ENCODE assay signal across 15 mouse cellular contexts in the genomic region with DNA sequence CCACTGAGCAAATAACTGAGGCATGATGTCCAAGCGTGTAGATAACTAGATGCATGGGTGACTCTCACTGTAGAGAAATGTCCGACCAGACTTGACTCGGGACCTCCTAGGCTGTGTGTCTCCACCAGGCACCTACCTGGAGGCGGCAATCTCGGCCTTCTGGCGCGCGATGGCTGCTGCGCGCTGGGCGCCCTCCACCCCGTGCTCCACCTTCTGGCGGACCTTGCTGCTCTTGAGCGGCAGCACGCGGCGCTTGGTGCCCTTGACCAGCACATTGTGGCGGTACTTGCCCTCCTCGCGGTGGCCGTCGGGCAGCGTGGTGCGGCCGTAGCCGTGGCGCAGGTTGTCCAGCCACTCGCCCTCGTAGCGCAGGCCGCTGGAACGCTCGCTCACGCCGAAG. TPM values are rescaled to one million over a fixed set of nuclear protein-coding genes. Genes with fewer than 3 reads are reported as not detected.
DNase-seq lines count a peak whose midpoint lies in the region; ATAC-seq and TF ChIP-seq lines count a peak whose summit lies in the region.
"Had no signal": no experiment of that assay in that cellular context is flagged by ENCODE, and none has a peak within 500 bp of the region (broad histone marks: within the 10 kb centered on the region; RNA-seq: fewer than 3 reads in every experiment).

No protein-coding gene starts in this region.

- TF ChIP-seq CTCF in cerebellum, adult 2 months (IDR thresholded peaks at IDR 0.05; ENCODE audit: borderline replicate concordance, insufficient read depth, low read depth, low read length): no peak

- WGBS in heart, embryonic 10.5 days: 45% methylated on average over 35 of the region's 35 CpGs
- WGBS in kidney, embryonic 14.5 days: 44% methylated on average over 35 of the region's 35 CpGs
- WGBS in cerebellum, adult 2 months: 39% methylated on average over 35 of the region's 35 CpGs

- TF ChIP-seq POLR2A in myocyte (IDR thresholded peaks at IDR 0.05; ENCODE audit: insufficient read length, low read depth): peak; percentile 53
- TF ChIP-seq POLR2A in cerebellum, adult 2 months (IDR thresholded peaks at IDR 0.05; ENCODE audit: borderline replicate concordance, insufficient read depth, low read length): no peak

- peaks cover 33% of the 10 kb centered on the region for H3K27me3 ChIP-seq in heart, embryonic 10.5 days (ENCODE audit: insufficient read depth, poor library complexity, severe bottlenecking)
- H3K27me3 ChIP-seq in kidney, embryonic 14.5 days (ENCODE audit: control insufficient read depth, insufficient read depth, low read length): peaks cover 25% of the 10 kb centered on the region
- H3K27me3 ChIP-seq in myocyte (ENCODE audit: control insufficient read depth, insufficient read depth, insufficient read length): no peaks in the 10 kb centered on the region
- no peaks in the 10 kb centered on the region; the same call in 1 of the 2 replicates for H3K27me3 ChIP-seq in cerebellum, adult 2 months (ENCODE audit: control insufficient read depth, insufficient read depth, low read length)

- no peak overlapping the region for H3K9ac ChIP-seq in kidney, embryonic 14.5 days (ENCODE audit: low read depth, low read length)
- H3K9ac ChIP-seq: liver, embryonic 15.5 days had no signal

- peaks cover 45% of the 10 kb centered on the region for H3K79me2 ChIP-seq in myocyte (ENCODE audit: control insufficient read depth, insufficient read depth)

- no peak for DNase-seq in heart, embryonic 10.5 days (ENCODE audit: low spot score)
- DNase-seq in heart, adult 9 months (ENCODE audit: low spot score in 2 of 2): no peak
- no peak for DNase-seq in kidney, adult 11 months
- peak; percentile 51 for DNase-seq in ZHBTc4 (ENCODE audit: low read depth, low spot score)
- no peak for DNase-seq in left cerebral cortex, postnatal 14 days (ENCODE audit: low spot score in 2 of 2)
- no peak for DNase-seq in cerebellum, adult 2 months
- DNase-seq: adrenal gland, adult 2 months; B cell, adult 2 months; lung, postnatal 36 days; thymus, adult 18-20 months had no signal

- peaks cover 74% of the 10 kb centered on the region for H3K4me1 ChIP-seq in heart, embryonic 10.5 days
- no peaks in the 10 kb centered on the region for H3K4me1 ChIP-seq in kidney, embryonic 14.5 days (ENCODE audit: control insufficient read depth, insufficient read depth, low read length)
- H3K4me1 ChIP-seq in cerebellum, adult 2 months (ENCODE audit: control insufficient read depth, insufficient read depth, low read length): no peaks in the 10 kb centered on the region
- H3K4me1 ChIP-seq: liver, embryonic 15.5 days had no signal

- intact Hi-C loops in left cerebral cortex, postnatal 14 days (cut with DNase I): no loop called here

- peaks cover 70% of the 10 kb centered on the region for H3K36me3 ChIP-seq in heart, embryonic 10.5 days
- no peaks in the 10 kb centered on the region; the same call in 1 of the 2 replicates for H3K36me3 ChIP-seq in kidney, embryonic 14.5 days (ENCODE audit: control insufficient read depth, insufficient read depth, low read length)
- peaks cover 42% of the 10 kb centered on the region for H3K36me3 ChIP-seq in myocyte (ENCODE audit: control insufficient read depth, insufficient read depth)
- H3K36me3 ChIP-seq: liver, embryonic 15.5 days had no signal

- H3K27ac ChIP-seq in heart, embryonic 10.5 days: peak overlapping the region; percentile 67
- no peak overlapping the region for H3K27ac ChIP-seq in kidney, embryonic 14.5 days (ENCODE audit: low read depth, low read length)
- no peak overlapping the region for H3K27ac ChIP-seq in cerebellum, adult 2 months (ENCODE audit: insufficient read depth, low read length)
- H3K27ac ChIP-seq: liver, embryonic 15.5 days had no signal

- no peak for ATAC-seq in kidney, embryonic 14.5 days (ENCODE audit: low FRiP score, low TSS enrichment)
- ATAC-seq: inflammation-experienced regulatory T-cells, adult 6 months had no signal

- no peak overlapping the region for H3ac ChIP-seq in myocyte (ENCODE audit: control insufficient read depth, insufficient read length)

- 0 out of 2 replicates have a peak overlapping the region, but pooled peaks have one; percentile 10 for H3K4me2 ChIP-seq in kidney, embryonic 14.5 days (replicated peaks; ENCODE audit: low read depth, low read length)
- H3K4me2 ChIP-seq in myocyte (ENCODE audit: low read depth): no peak overlapping the region
- H3K4me2 ChIP-seq: liver, embryonic 15.5 days had no signal

- no peaks in the 10 kb centered on the region for H3K9me3 ChIP-seq in heart, embryonic 10.5 days
- no peaks in the 10 kb centered on the region; the same call in 1 of the 2 replicates for H3K9me3 ChIP-seq in kidney, embryonic 14.5 days (ENCODE audit: control insufficient read depth, low read length)
- H3K9me3 ChIP-seq: liver, embryonic 15.5 days had no signal

- peak overlapping the region; percentile 22; the same call in 1 of the 2 replicates for H3K4me3 ChIP-seq in heart, embryonic 10.5 days
- H3K4me3 ChIP-seq in kidney, embryonic 14.5 days (ENCODE audit: low read length): no peak overlapping the region; the same call in 1 of the 2 replicates
- H3K4me3 ChIP-seq in myocyte: no peak overlapping the region
- H3K4me3 ChIP-seq in cerebellum, adult 2 months (replicated peaks; ENCODE audit: insufficient read depth, low read depth, low read length): no peak overlapping the region
- H3K4me3 ChIP-seq: liver, embryonic 15.5 days had no signal

TF ChIP-seq in myocyte, 11 proteins besides CTCF, POLR2A, EP300 and RAD21:
- TF ChIP-seq POLR2AphosphoS2 (IDR thresholded peaks at IDR 0.05; ENCODE audit: insufficient read length, low read depth) (peak; percentile 65), TCF3 (IDR thresholded peaks at IDR 0.05; ENCODE audit: insufficient read length, low read depth) (no peak), MYOG (IDR thresholded peaks at IDR 0.05; ENCODE audit: control insufficient read depth in 1 of 3, insufficient read depth in 1 of 3, insufficient read length in 2 of 3, low read depth in 2 of 3) (peak in 1 of 3 experiments; percentile 49), SRF (IDR thresholded peaks at IDR 0.05; ENCODE audit: control insufficient read depth, insufficient read length, low read depth) (no peak), TCF12 (IDR thresholded peaks at IDR 0.05; ENCODE audit: insufficient read depth, poor library complexity, severe bottlenecking) (no peak), REST (IDR thresholded peaks at IDR 0.05; ENCODE audit: insufficient read depth, insufficient read length) (no peak), MAX (IDR thresholded peaks at IDR 0.05; ENCODE audit: low read depth) (no peak)

RNA-seq across cellular contexts. Expression of a gene that starts 22.3 kb away (rescaled TPM):
- polyA plus RNA-seq in heart, embryonic 10.5 days (2016; fragmentation: Nextera tagmentation; extraction: Ambion mirVana): 32.5 and 43.7 TPM in 2 replicates
- 1.0 and 1.6 TPM in 2 replicates for polyA plus RNA-seq in kidney, embryonic 14.5 days (2014; fragmentation: Nextera tagmentation; extraction: Ambion mirVana)
- 217 TPM for polyA plus RNA-seq in myocyte (2012; fragmentation: generic; extraction: Trizol)
- total RNA-seq in left cerebral cortex, postnatal 14 days (2021): under 1 TPM; 0.51 to 0.72 TPM
- 0.48 and 0.52 TPM in 2 replicates for polyA plus RNA-seq in cerebellum, adult 2 months (2012; rRNA removed)
- total RNA-seq: monocyte, adult 5-6 weeks had no signal
- polyA plus RNA-seq: inflammation-experienced regulatory T-cells, adult 6 months had no signal

RNA-seq across cellular contexts. Expression of a gene that starts 49.0 kb away (rescaled TPM):
- 65.0 and 74.3 TPM in 2 replicates for polyA plus RNA-seq in heart, embryonic 10.5 days (2016; fragmentation: Nextera tagmentation; extraction: Ambion mirVana)
- polyA plus RNA-seq in kidney, embryonic 14.5 days (2014; fragmentation: Nextera tagmentation; extraction: Ambion mirVana): 74.4 and 93.3 TPM in 2 replicates
- 30.3 TPM for polyA plus RNA-seq in myocyte (2012; fragmentation: generic; extraction: Trizol)
- 10 to 100 TPM; 20.5 to 21.4 TPM for total RNA-seq in left cerebral cortex, postnatal 14 days (2021)
- polyA plus RNA-seq in cerebellum, adult 2 months (2012; rRNA removed): 37.7 and 39.4 TPM in 2 replicates

Comparison
In these comparisons a context has a peak if more than half of its experiments do, and no peak if none do; other contexts are left out.
1. RNA of a gene that starts 22.3 kb away (polyA plus RNA-seq): 217 TPM in myocyte (single experiment) and 32.5 to 43.7 TPM in heart, embryonic 10.5 days; 1.0 to 1.6 TPM in kidney, embryonic 14.5 days and 0.48 to 0.52 TPM in cerebellum, adult 2 months; every median in the first group is over 10 times any median in the second.